Mouse (Mus musculus) left cerebral cortex, postnatal 4 days (tissue): Measurements from ENCODE around the gene E130116L18Rik. TPM values are rescaled to one million over a fixed set of nuclear protein-coding genes. Genes with fewer than 3 reads are reported as not detected.
"Not testable (repeated sequence)": the region's sequence is repeated elsewhere in the genome, so short reads cannot be mapped to it uniquely, and the experiment has no call there.

Experiments used
- DNase-seq: peaks from one replicate; pipeline ENCODE4 v3.0.0-alpha.2; 2022
- intact Hi-C: fragments of 180-260 bp; cut with DNase I; formaldehyde crosslinking; loops from one replicate; pipeline ENCODE4 v1.15.1; 2025
- total RNA-seq, 2 experiments: library from RNA; stranded (reverse); gene quantifications; 2 replicates each; pipeline ENCODE4 v1.2.3; 2021

Gene E130116L18Rik
- total RNA-seq, 2 experiments from 2014 or later, result not detected

GRCm38 (mm10) chr5:25184594-25184993, 38.4 kb downstream of the E130116L18Rik start:
- no peak for DNase-seq
- intact Hi-C loops, result no loop called here

- intact Hi-C loops, result no loop called here
- no peak for DNase-seq
Observed at GRCm38 (mm10) chr5:25183595-25183994, 39.4 kb downstream of the E130116L18Rik start.

- intact Hi-C loops, result no loop called here
- DNase-seq, result no peak
Observed at GRCm38 (mm10) chr5:25181004-25181531, 41.9 kb downstream of the E130116L18Rik start, which contains the start of gene Galntl5. Gene Galntl5, plus strand, starts transcription at chr5:25181460.

- DNase-seq, result no peak
- intact Hi-C loops, result no loop called here
Observed at GRCm38 (mm10) chr5:25179936-25180488, 42.9 kb downstream of the E130116L18Rik start.

GRCm38 (mm10) chr5:25179284-25179683, 43.7 kb downstream of the E130116L18Rik start:
- no peak for DNase-seq

GRCm38 (mm10) chr5:25178543-25178942, 44.4 kb downstream of the E130116L18Rik start:
- intact Hi-C loops, DNase-seq: not testable (repeated sequence)

More at GRCm38 (mm10) chr5:25179284-25179683, 43.7 kb downstream of the E130116L18Rik start:
- intact Hi-C loops, result no loop called here

- DNase-seq, result not testable (repeated sequence)
Observed at GRCm38 (mm10) chr5:25177937-25178336, 45.0 kb downstream of the E130116L18Rik start.

More at GRCm38 (mm10) chr5:25177937-25178336, 45.0 kb downstream of the E130116L18Rik start:
- intact Hi-C loops, result not testable (repeated sequence)

Other genes with a start within 250 kb of the E130116L18Rik start
- gene Prkag2, start 122.5 kb downstream of the E130116L18Rik start, total RNA-seq, result 100 to 1,000 TPM; 162 to 172 TPM
- not detected for gene Galntl5, start 41.7 kb downstream of the E130116L18Rik start, total RNA-seq
- gene Galnt11, start 1.2 kb downstream of the E130116L18Rik start, total RNA-seq, result 10 to 100 TPM; 36.8 to 38.6 TPM